Comparison of ENCODE assay signal across 11 mouse cellular contexts in genomic region chr7:83859378-83860083, GRCm38 (mm10). TPM values are rescaled to one million over a fixed set of nuclear protein-coding genes. Genes with fewer than 3 reads are reported as not detected.
DNase-seq lines count a peak whose midpoint lies in the region; ATAC-seq and TF ChIP-seq lines count a peak whose summit lies in the region.
"Had no signal": no experiment of that assay in that cellular context is flagged by ENCODE, and none has a peak within 500 bp of the region (broad histone marks: within the 10 kb centered on the region; RNA-seq: fewer than 3 reads in every experiment).

No protein-coding gene starts in this region.

- ATAC-seq in stomach, embryonic 15.5 days (ENCODE audit: insufficient read depth, low FRiP score, low read depth): peak; percentile 51; the same call in 1 of the 2 replicates

- no peak for TF ChIP-seq POLR2A in lung, adult 2 months (IDR thresholded peaks at IDR 0.05; ENCODE audit: borderline replicate concordance, extremely low read depth, low read depth, low read length)

- TF ChIP-seq CTCF in lung, adult 2 months (IDR thresholded peaks at IDR 0.05; ENCODE audit: insufficient read depth, low read length): no peak

- H3K36me3 ChIP-seq in stomach, embryonic 15.5 days: no peaks in the 10 kb centered on the region
- H3K36me3 ChIP-seq: embryonic facial prominence, embryonic 13.5 days; heart, embryonic 13.5 days had no signal

- no peaks in the 10 kb centered on the region for H3K27me3 ChIP-seq in stomach, embryonic 15.5 days (replicated peaks)
- H3K27me3 ChIP-seq: embryonic facial prominence, embryonic 13.5 days; heart, embryonic 13.5 days had no signal

- no peak overlapping the region for H3K4me3 ChIP-seq in lung, adult 2 months (replicated peaks; ENCODE audit: extremely low read depth, low read depth, low read length)
- no peak overlapping the region for H3K4me3 ChIP-seq in stomach, embryonic 15.5 days (replicated peaks)
- H3K4me3 ChIP-seq: embryonic facial prominence, embryonic 13.5 days; heart, embryonic 13.5 days had no signal

- WGBS in lung, adult 2 months: 53% methylated on average over 4 of the region's 4 CpGs
- WGBS in stomach, embryonic 15.5 days: 40% methylated on average over 4 of the region's 4 CpGs

- no peak overlapping the region for H3K4me2 ChIP-seq in stomach, embryonic 15.5 days
- H3K4me2 ChIP-seq: embryonic facial prominence, embryonic 13.5 days; heart, embryonic 13.5 days had no signal

- H3K9ac ChIP-seq in stomach, embryonic 15.5 days: no peak overlapping the region
- H3K9ac ChIP-seq: embryonic facial prominence, embryonic 13.5 days; heart, embryonic 13.5 days had no signal

- peaks cover 6% of the 10 kb centered on the region for H3K4me1 ChIP-seq in lung, adult 2 months (ENCODE audit: control insufficient read depth, insufficient read depth, low read length)
- no peaks in the 10 kb centered on the region for H3K4me1 ChIP-seq in stomach, embryonic 15.5 days

- H3K9me3 ChIP-seq in stomach, embryonic 15.5 days: no peaks in the 10 kb centered on the region
- H3K9me3 ChIP-seq: embryonic facial prominence, embryonic 13.5 days; heart, embryonic 13.5 days had no signal

- intact Hi-C loops in gastrocnemius, postnatal 14 days (cut with DNase I; ENCODE audit: low total_unique reads): no loop called here

- H3K27ac ChIP-seq in stomach, embryonic 15.5 days: peak overlapping the region; percentile 11; the same call in 1 of the 2 replicates
- H3K27ac ChIP-seq: embryonic facial prominence, embryonic 13.5 days; heart, embryonic 13.5 days; kidney, postnatal 0 days had no signal

- DNase-seq in spleen, postnatal 36 days (ENCODE audit: low spot score in 2 of 2): peak; percentile 17 to 37
- no peak for DNase-seq in spleen, adult 12 weeks (ENCODE audit: low spot score)
- peak; percentile 71 for DNase-seq in gastrocnemius, postnatal 14 days
- peak; percentile 17 for DNase-seq in lung, adult 2 months
- no peak for DNase-seq in right cerebral cortex, adult 2 months (ENCODE audit: low spot score in 2 of 2)
- no peak for DNase-seq in left cerebral cortex, adult 9 months (ENCODE audit: low spot score in 2 of 2)
- DNase-seq in frontal cortex, adult 2 months (ENCODE audit: extremely low spot score in 1 of 2, low spot score in 1 of 2): no peak

RNA-seq across cellular contexts. Expression of gene Tlnrd1, which starts 24.6 kb away (rescaled TPM):
- 1 to 10 TPM; 4.8 to 5.5 TPM for total RNA-seq in gastrocnemius, postnatal 14 days (2021)
- polyA plus RNA-seq in lung, adult 2 months (2012; rRNA removed): 49.2 and 68.8 TPM in 2 replicates
- polyA plus RNA-seq in stomach, embryonic 15.5 days (2015; fragmentation: Nextera tagmentation; extraction: Ambion mirVana): 14.2 and 14.3 TPM in 2 replicates
- polyA plus RNA-seq in frontal cortex, adult 2 months (2012; rRNA removed): 14.8 and 15.8 TPM in 2 replicates

RNA-seq across cellular contexts. Expression of gene Mesd, which starts 24.7 kb away (rescaled TPM):
- total RNA-seq in gastrocnemius, postnatal 14 days (2021): 10 to 100 TPM; 31.5 to 38.8 TPM
- polyA plus RNA-seq in lung, adult 2 months (2012; rRNA removed): 9.2 and 15.0 TPM in 2 replicates
- polyA plus RNA-seq in stomach, embryonic 15.5 days (2015; fragmentation: Nextera tagmentation; extraction: Ambion mirVana): 107 and 123 TPM in 2 replicates
- 29.5 and 33.9 TPM in 2 replicates for polyA plus RNA-seq in frontal cortex, adult 2 months (2012; rRNA removed)

Comparison
In these comparisons a context has a peak if more than half of its experiments do, and no peak if none do; other contexts are left out.
1. DNase-seq: peak in spleen, postnatal 36 days (2 of 2), gastrocnemius, postnatal 14 days (single experiment) and lung, adult 2 months (single experiment); none in spleen, adult 12 weeks (single experiment), right cerebral cortex, adult 2 months (0 of 2), left cerebral cortex, adult 9 months (0 of 2) and frontal cortex, adult 2 months (0 of 2).